Mouse (Mus musculus) thymus, postnatal 4 days (tissue): ENCODE data around the gene Btbd35f8.
"Not testable (repeated sequence)": the region's sequence is repeated elsewhere in the genome, so short reads cannot be mapped to it uniquely, and the experiment has no call there.

Experiments
- DNase-seq: peaks from one replicate; pipeline ENCODE4 v3.0.0; 2021

The Btbd35f8 gene

DNA sequence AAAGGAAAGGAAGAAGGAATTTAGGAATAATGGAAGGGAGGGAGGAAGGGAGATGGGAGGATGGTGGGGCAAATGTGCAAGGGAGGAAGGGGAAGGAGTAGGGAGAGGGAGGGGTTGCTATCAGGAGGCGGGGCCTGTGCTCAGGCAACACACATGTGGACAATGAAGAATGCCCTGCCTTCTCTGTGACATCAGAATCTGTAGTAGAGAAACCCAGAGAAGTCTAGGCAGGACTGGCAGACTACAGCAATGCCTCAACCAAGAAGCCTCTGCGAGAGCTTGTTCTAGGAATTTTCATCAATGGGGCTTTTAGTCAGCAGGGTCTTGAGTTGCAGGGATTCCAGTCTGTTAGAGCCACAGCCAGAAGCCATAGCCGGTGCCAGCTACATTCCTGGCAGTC, at the start of gene Btbd35f8:
Gene Btbd35f8 (plus strand): TSS at position 301 of the 400 bp plus-strand sequence.
- DNase-seq = not testable (repeated sequence)
